Mouse (Mus musculus) liver, embryonic 16.5 days (tissue): ENCODE data around the gene Notch1. TPM values are rescaled to one million over a fixed set of nuclear protein-coding genes. Genes with fewer than 3 reads are reported as not detected.

Experiments
- ATAC-seq: fragments of 200-750 bp; cut with Nextera tagmentation; 2 replicates; pipeline ENCODE4 v1.8.0; 2017; ENCODE audit warnings: low read depth, mild to moderate bottlenecking, moderate number of reproducible peaks, moderate library complexity
- H3K27ac ChIP-seq: fragments of 300-500 bp; sonication (generic); 2 replicates; pipeline ENCODE4 v1.5.1; 2014; ENCODE audit warnings: mild to moderate bottlenecking, low read length
- H3K27me3 ChIP-seq: fragments of 300-500 bp; sonication (generic); 2 replicates; pipeline ENCODE4 v1.6.1; 2014; ENCODE audit warnings: low read depth, low read length, mixed read lengths; ENCODE audit not compliant: control insufficient read depth, insufficient read depth
- H3K36me3 ChIP-seq: fragments of 300-500 bp; sonication (generic); 2 replicates; pipeline ENCODE4 v1.6.1; 2014; ENCODE audit warnings: mild to moderate bottlenecking; ENCODE audit not compliant: control insufficient read depth, insufficient read depth
- H3K4me1 ChIP-seq: fragments of 300-500 bp; sonication (generic); 2 replicates; pipeline ENCODE4 v1.6.1; 2014; ENCODE audit warnings: low read depth, low read length, mixed read lengths; ENCODE audit not compliant: control insufficient read depth
- H3K4me2 ChIP-seq: fragments of 300-500 bp; sonication (generic); 2 replicates; pipeline ENCODE4 v1.6.1; 2014; ENCODE audit warnings: low read depth, low read length, mixed read lengths
- H3K4me3 ChIP-seq: fragments of 300-500 bp; sonication (generic); 2 replicates; pipeline ENCODE4 v1.5.1; 2014; ENCODE audit warnings: low read depth, mild to moderate bottlenecking, low read length
- H3K9ac ChIP-seq: fragments of 300-500 bp; sonication (generic); 2 replicates; pipeline ENCODE4 v1.6.1; 2014; ENCODE audit warnings: low read depth, low read length
- H3K9me3 ChIP-seq: fragments of 300-500 bp; sonication (generic); replicated peaks from 2 replicates; pipeline ENCODE4 v1.6.1; 2016; ENCODE audit warnings: low read length; ENCODE audit not compliant: control insufficient read depth
- WGBS: fragments of 180-500 bp; shearing (Covaris S2); extraction: QIAGEN DNeasy Blood & Tissue Kit; methylation state at CpG from one replicate; pipeline ENCODE4 v1.1.7; 2014; ENCODE audit not compliant: insufficient replicate concordance; 5-methylcytosine and 5-hydroxymethylcytosine counted together
- polyA plus RNA-seq: library from polyadenylated mRNA; unstranded; fragments of >200 nt; fragmentation: Nextera tagmentation; extraction: Ambion mirVana; gene quantifications from 2 replicates; pipeline ENCODE4 v1.2.1, GENCODE M21; 2015

Notch1 gene
- polyA plus RNA-seq, 1 experiment from 2014 or later, result 2.8 TPM

- Histone ChIP-seq H3K36me3 (peaks cover under 1% of the 10 kb centered on the region), H3K27ac (peak overlapping the region; percentile 72), H3K4me3 (no peak overlapping the region), H3K9me3 (no peaks in the 10 kb centered on the region), H3K27me3 (no peaks in the 10 kb centered on the region), H3K9ac (no peak overlapping the region), H3K4me2 (no peak overlapping the region), H3K4me1 (peaks cover 8% of the 10 kb centered on the region)
- 38% methylated on average over 7 of the region's 7 CpGs for WGBS
- peak; percentile 71 for ATAC-seq
Observed at GRCm38 (mm10) chr2:26458402-26459124, 57.9 kb downstream of the Notch1 start.

GRCm38 (mm10) chr2:26449121-26450060, 67.1 kb downstream of the Notch1 start:
- Histone ChIP-seq H3K27ac (no peak overlapping the region), H3K4me3 (no peak overlapping the region), H3K9ac (no peak overlapping the region), H3K9me3 (no peaks in the 10 kb centered on the region), H3K36me3 (no peaks in the 10 kb centered on the region), H3K4me2 (no peak overlapping the region), H3K27me3 (no peaks in the 10 kb centered on the region), H3K4me1 (peaks cover 15% of the 10 kb centered on the region)
- 24% methylated on average over 5 of the region's 5 CpGs for WGBS
- ATAC-seq, result no peak

GRCm38 (mm10) chr2:26447451-26447850, 69.0 kb downstream of the Notch1 start:
- Histone ChIP-seq H3K9ac (no peak overlapping the region), H3K9me3 (no peaks in the 10 kb centered on the region), H3K4me1 (peaks cover 28% of the 10 kb centered on the region), H3K27ac (no peak overlapping the region), H3K36me3 (no peaks in the 10 kb centered on the region), H3K4me3 (no peak overlapping the region), H3K4me2 (no peak overlapping the region), H3K27me3 (no peaks in the 10 kb centered on the region)
- no peak for ATAC-seq
- WGBS, result 43% methylated on average over 1 of the region's 1 CpGs

- peak overlapping the region; percentile 83 for H3K4me3 ChIP-seq
- peak overlapping the region; percentile 80 for H3K9ac ChIP-seq
- H3K27ac ChIP-seq, result peak overlapping the region; percentile 93
- no peaks in the 10 kb centered on the region for H3K27me3 ChIP-seq
- no peaks in the 10 kb centered on the region for H3K9me3 ChIP-seq
- WGBS, result 68% methylated on average over 4 of the region's 4 CpGs
- peaks cover 28% of the 10 kb centered on the region for H3K4me1 ChIP-seq
- no peak for ATAC-seq
- no peaks in the 10 kb centered on the region for H3K36me3 ChIP-seq
- H3K4me2 ChIP-seq, result peak overlapping the region; percentile 98
Observed at GRCm38 (mm10) chr2:26446671-26447070, 69.8 kb downstream of the Notch1 start.

- Histone ChIP-seq H3K4me3 (peak overlapping the region; percentile 83), H3K36me3 (peaks cover 7% of the 10 kb centered on the region), H3K27ac (peak overlapping the region; percentile 93), H3K27me3 (no peaks in the 10 kb centered on the region), H3K9me3 (no peaks in the 10 kb centered on the region), H3K4me1 (peaks cover 28% of the 10 kb centered on the region), H3K9ac (peak overlapping the region; percentile 80), H3K4me2 (peak overlapping the region; percentile 98)
- WGBS, result under 1% methylated on average over 44 of the region's 44 CpGs
- peak; percentile 80 for ATAC-seq
Observed at GRCm38 (mm10) chr2:26445666-26446445, 70.6 kb downstream of the Notch1 start.

GRCm38 (mm10) chr2:26444946-26445665, 71.4 kb downstream of the Notch1 start, which contains the start of gene Sec16a:
TSS of gene Sec16a (minus strand) at chr2:26445216.
- peaks cover 12% of the 10 kb centered on the region for H3K36me3 ChIP-seq
- H3K4me3 ChIP-seq, result peak within 1 kb of the TSS; percentile 83
- peak within 1 kb of the TSS; percentile 93 for H3K27ac ChIP-seq
- no peaks in the 10 kb centered on the region for H3K27me3 ChIP-seq
- WGBS, result under 1% methylated on average over 61 of the region's 61 CpGs
- H3K4me2 ChIP-seq, result peak within 1 kb of the TSS; percentile 98
- peaks cover 28% of the 10 kb centered on the region for H3K4me1 ChIP-seq
- peak; percentile 88 for ATAC-seq
- no peaks in the 10 kb centered on the region for H3K9me3 ChIP-seq
- peak within 1 kb of the TSS; percentile 84 for H3K9ac ChIP-seq

GRCm38 (mm10) chr2:26444368-26444767, 72.1 kb downstream of the Notch1 start:
- peak overlapping the region; percentile 74 for H3K4me2 ChIP-seq
- H3K27ac ChIP-seq, result peak overlapping the region; percentile 84

GRCm38 (mm10) chr2:26443876-26444275, 72.6 kb downstream of the Notch1 start:
- H3K4me3 ChIP-seq, result peak overlapping the region; percentile 83
- no peaks in the 10 kb centered on the region for H3K27me3 ChIP-seq
- H3K4me1 ChIP-seq, result peaks cover 28% of the 10 kb centered on the region
- no peak for ATAC-seq
- peak overlapping the region; percentile 84 for H3K9ac ChIP-seq
- H3K27ac ChIP-seq, result peak overlapping the region; percentile 84
- H3K36me3 ChIP-seq, result peaks cover 12% of the 10 kb centered on the region
- 15% methylated on average over 3 of the region's 3 CpGs for WGBS
- peak overlapping the region; percentile 74 for H3K4me2 ChIP-seq
- no peaks in the 10 kb centered on the region for H3K9me3 ChIP-seq

More at GRCm38 (mm10) chr2:26444368-26444767, 72.1 kb downstream of the Notch1 start:
- peaks cover 28% of the 10 kb centered on the region for H3K4me1 ChIP-seq
- 3% methylated on average over 15 of the region's 15 CpGs for WGBS
- ATAC-seq, result no peak
- peak overlapping the region; percentile 83 for H3K4me3 ChIP-seq
- no peaks in the 10 kb centered on the region for H3K9me3 ChIP-seq
- peaks cover 12% of the 10 kb centered on the region for H3K36me3 ChIP-seq
- no peaks in the 10 kb centered on the region for H3K27me3 ChIP-seq
- H3K9ac ChIP-seq, result peak overlapping the region; percentile 84
